Mouse (Mus musculus) olfactory bulb, adult 2 months (tissue): ENCODE data around the gene Cacna1d.

Source experiments
- CTCF ChIP-seq: fragments of 200-500 bp; IDR thresholded peaks from 2 replicates; pipeline ENCODE4 v1.5.1; 2012; ENCODE audit warnings: low read depth, mild to moderate bottlenecking, low read length, moderate library complexity; ENCODE audit not compliant: insufficient read depth
- POLR2A ChIP-seq: fragments of 200-500 bp; IDR thresholded peaks from 2 replicates; pipeline ENCODE4 v1.6.1; 2012; ENCODE audit warnings: mild to moderate bottlenecking, low read depth, low read length, moderate library complexity; ENCODE audit not compliant: insufficient read depth

GRCm38 (mm10) chr14:30414131-30414530 lies 77.1 kb downstream of the Cacna1d start:
- TF ChIP-seq POLR2A (no peak), CTCF (no peak)
